Mouse (Mus musculus): Measurements from ENCODE around the gene Cyth1. TPM values are rescaled to one million over a fixed set of nuclear protein-coding genes. Genes with fewer than 3 reads are reported as not detected.

The Cyth1 gene
- total and polyA plus RNA-seq, 3 experiments, result 30.7 to 56.0 (median 54.1) TPM

- no peaks in the 10 kb centered on the region for H3K79me2 ChIP-seq (replicated peaks; ENCODE audit: control insufficient read depth, insufficient read depth, low read length)
- intact Hi-C loops (cut with DNase I), result loop anchor here (1.0 to 5.0 kb wide), 5 partner anchors 69 to 233 kb away; no protein-coding TSS in a partner anchor
- no peak overlapping the region for H3K27ac ChIP-seq
- peak; percentile 100 for TF ChIP-seq EP300 (IDR thresholded peaks at IDR 0.05; ENCODE audit: insufficient read depth, low read depth, low read length)
- no peak for TF ChIP-seq POLR2A (IDR thresholded peaks at IDR 0.05; ENCODE audit: insufficient read depth, low read depth, low read length)
- peak; percentile 83 for TF ChIP-seq CTCF (IDR thresholded peaks at IDR 0.05)
- H3K36me3 ChIP-seq (ENCODE audit: control insufficient read depth, insufficient read depth, low read length), result no peaks in the 10 kb centered on the region
- H3K4me3 ChIP-seq, result no peak overlapping the region
- H3K9ac ChIP-seq (ENCODE audit: low read depth, low read length), result no peak overlapping the region
- peak; percentile 83 to 91 for DNase-seq
- no peaks in the 10 kb centered on the region for H3K4me1 ChIP-seq (ENCODE audit: control insufficient read depth, insufficient read depth, low read length)
- WGBS, result 46% methylated on average over 3 of the region's 3 CpGs
- no peaks in the 10 kb centered on the region for H3K27me3 ChIP-seq (ENCODE audit: control insufficient read depth, insufficient read depth, low read length)
These were observed 145.6 kb downstream of the Cyth1 start for GRCm38 (mm10) chr11:118102838-118103237.

DNA sequence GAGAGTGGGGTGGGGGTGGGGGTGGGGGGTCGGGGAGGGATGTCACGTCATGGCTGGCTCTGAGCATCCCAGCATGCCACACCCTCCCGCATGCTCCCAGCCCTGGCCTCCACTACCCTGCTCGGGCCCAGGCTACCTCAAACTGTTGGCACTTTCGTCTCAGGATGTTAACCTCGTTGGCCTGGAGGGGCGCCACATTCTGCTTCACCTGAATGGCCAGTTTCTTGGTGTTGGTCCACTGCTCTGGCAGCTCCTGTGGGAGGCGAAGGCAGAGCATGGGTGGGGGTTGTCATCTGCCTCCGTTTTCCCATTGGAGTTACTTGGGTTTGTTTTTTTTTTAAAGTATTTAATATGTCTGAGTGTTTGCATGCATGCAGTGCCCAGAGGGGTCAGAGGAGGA, 147.3 kb downstream of the Cyth1 start:
- Histone ChIP-seq H3K27ac (no peak overlapping the region), H3K4me3 (no peak overlapping the region), H3K4me1 (ENCODE audit: control insufficient read depth, insufficient read depth, low read length) (no peaks in the 10 kb centered on the region), H3K27me3 (ENCODE audit: control insufficient read depth, insufficient read depth, low read length) (no peaks in the 10 kb centered on the region), H3K36me3 (ENCODE audit: control insufficient read depth, insufficient read depth, low read length) (no peaks in the 10 kb centered on the region), H3K79me2 (replicated peaks; ENCODE audit: control insufficient read depth, insufficient read depth, low read length) (no peaks in the 10 kb centered on the region), H3K9ac (ENCODE audit: low read depth, low read length) (no peak overlapping the region)
- no peak for TF ChIP-seq CTCF (IDR thresholded peaks at IDR 0.05)
- TF ChIP-seq POLR2A (IDR thresholded peaks at IDR 0.05; ENCODE audit: insufficient read depth, low read depth, low read length), result no peak
- intact Hi-C loops (cut with DNase I), result loop anchor here (5.0 kb wide), 3 partner anchors 71 to 171 kb away; no protein-coding TSS in a partner anchor
- 49% methylated on average over 9 of the region's 9 CpGs for WGBS
- DNase-seq, result no peak

DNA sequence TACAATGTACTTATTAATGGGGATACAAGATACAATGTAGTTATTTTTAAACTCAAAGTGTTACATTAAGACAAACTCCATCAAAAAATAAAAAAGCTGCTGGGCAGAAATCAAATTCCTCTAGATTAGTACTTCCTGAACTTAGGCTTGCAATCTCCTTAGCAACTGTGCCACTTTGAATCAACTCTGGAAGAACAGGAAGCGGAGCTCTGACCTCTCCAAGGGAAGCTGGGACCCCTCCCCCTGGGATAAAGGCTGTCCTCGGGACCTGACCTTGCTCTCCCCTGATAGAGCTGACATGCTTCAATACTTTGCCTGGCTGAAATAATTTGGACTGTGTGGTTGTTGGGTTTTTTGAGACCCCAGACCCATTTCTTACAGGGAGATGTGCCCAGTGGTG, 151.7 kb downstream of the Cyth1 start:
- Histone ChIP-seq H3K9ac (ENCODE audit: low read depth, low read length) (no peak overlapping the region), H3K4me3 (no peak overlapping the region), H3K27ac (no peak overlapping the region), H3K27me3 (ENCODE audit: control insufficient read depth, insufficient read depth, low read length) (no peaks in the 10 kb centered on the region), H3K4me1 (ENCODE audit: control insufficient read depth, insufficient read depth, low read length) (no peaks in the 10 kb centered on the region), H3K36me3 (ENCODE audit: control insufficient read depth, insufficient read depth, low read length) (no peaks in the 10 kb centered on the region), H3K79me2 (replicated peaks; ENCODE audit: control insufficient read depth, insufficient read depth, low read length) (no peaks in the 10 kb centered on the region)
- DNase-seq, result no peak
- whole genome bisulfite sequencing, result 39% methylated on average over 2 of the region's 2 CpGs
- intact Hi-C loops (cut with DNase I), result no loop called here
- TF ChIP-seq CTCF (IDR thresholded peaks at IDR 0.05) (no peak), POLR2A (IDR thresholded peaks at IDR 0.05; ENCODE audit: insufficient read depth, low read depth, low read length) (no peak), EP300 (IDR thresholded peaks at IDR 0.05; ENCODE audit: insufficient read depth, low read depth, low read length) (no peak)

- Histone ChIP-seq H3K4me1 (ENCODE audit: control insufficient read depth, insufficient read depth, low read length) (no peaks in the 10 kb centered on the region), H3K9ac (ENCODE audit: low read depth, low read length) (no peak overlapping the region), H3K27me3 (ENCODE audit: control insufficient read depth, insufficient read depth, low read length) (no peaks in the 10 kb centered on the region), H3K79me2 (replicated peaks; ENCODE audit: control insufficient read depth, insufficient read depth, low read length) (no peaks in the 10 kb centered on the region), H3K27ac (no peak overlapping the region), H3K36me3 (ENCODE audit: control insufficient read depth, insufficient read depth, low read length) (no peaks in the 10 kb centered on the region), H3K4me3 (no peak overlapping the region)
- intact Hi-C loops (cut with DNase I), result no loop called here
- TF ChIP-seq CTCF (IDR thresholded peaks at IDR 0.05) (no peak), EP300 (IDR thresholded peaks at IDR 0.05; ENCODE audit: insufficient read depth, low read depth, low read length) (no peak), POLR2A (IDR thresholded peaks at IDR 0.05; ENCODE audit: insufficient read depth, low read depth, low read length) (no peak)
- DNase-seq, result no peak
- WGBS, result 65% methylated on average over 9 of the region's 9 CpGs
These were observed 153.4 kb downstream of the Cyth1 start for GRCm38 (mm10) chr11:118095004-118095403.

GRCm38 (mm10) chr11:118091002-118091670, 157.3 kb downstream of the Cyth1 start:
- Histone ChIP-seq H3K79me2 (replicated peaks; ENCODE audit: control insufficient read depth, insufficient read depth, low read length) (no peaks in the 10 kb centered on the region), H3K4me3 (no peak overlapping the region), H3K27me3 (ENCODE audit: control insufficient read depth, insufficient read depth, low read length) (no peaks in the 10 kb centered on the region), H3K4me1 (ENCODE audit: control insufficient read depth, insufficient read depth, low read length) (no peaks in the 10 kb centered on the region), H3K27ac (no peak overlapping the region), H3K9ac (ENCODE audit: low read depth, low read length) (no peak overlapping the region), H3K36me3 (ENCODE audit: control insufficient read depth, insufficient read depth, low read length) (no peaks in the 10 kb centered on the region)
- intact Hi-C loops (cut with DNase I), result no loop called here
- DNase-seq, result no peak
- peak; percentile 55 for TF ChIP-seq CTCF (IDR thresholded peaks at IDR 0.05)
- TF ChIP-seq EP300 (IDR thresholded peaks at IDR 0.05; ENCODE audit: insufficient read depth, low read depth, low read length), result no peak
- WGBS, result 88% methylated on average over 23 of the region's 23 CpGs

GRCm38 (mm10) chr11:118088896-118089295, 159.5 kb downstream of the Cyth1 start:
- intact Hi-C loops (cut with DNase I), result no loop called here
- Histone ChIP-seq H3K27me3 (ENCODE audit: control insufficient read depth, insufficient read depth, low read length) (no peaks in the 10 kb centered on the region), H3K4me1 (ENCODE audit: control insufficient read depth, insufficient read depth, low read length) (no peaks in the 10 kb centered on the region; the same call in 1 of the 2 replicates), H3K36me3 (ENCODE audit: control insufficient read depth, insufficient read depth, low read length) (no peaks in the 10 kb centered on the region), H3K27ac (no peak overlapping the region), H3K79me2 (replicated peaks; ENCODE audit: control insufficient read depth, insufficient read depth, low read length) (no peaks in the 10 kb centered on the region), H3K9ac (ENCODE audit: low read depth, low read length) (no peak overlapping the region), H3K4me3 (no peak overlapping the region)
- WGBS, result 65% methylated on average over 19 of the region's 19 CpGs
- TF ChIP-seq POLR2A (IDR thresholded peaks at IDR 0.05; ENCODE audit: insufficient read depth, low read depth, low read length) (no peak), EP300 (IDR thresholded peaks at IDR 0.05; ENCODE audit: insufficient read depth, low read depth, low read length) (no peak), CTCF (IDR thresholded peaks at IDR 0.05) (no peak)
- DNase-seq, result peak in 1 of 2 experiments; percentile 15
